Mouse (Mus musculus): Measurements from ENCODE around the gene H2-Ob. TPM values are rescaled to one million over a fixed set of nuclear protein-coding genes. Genes with fewer than 3 reads are reported as not detected.

The H2-Ob gene
- 0.40 and 0.88 TPM in 2 replicates for polyA plus RNA-seq (2012; rRNA removed)

DNA sequence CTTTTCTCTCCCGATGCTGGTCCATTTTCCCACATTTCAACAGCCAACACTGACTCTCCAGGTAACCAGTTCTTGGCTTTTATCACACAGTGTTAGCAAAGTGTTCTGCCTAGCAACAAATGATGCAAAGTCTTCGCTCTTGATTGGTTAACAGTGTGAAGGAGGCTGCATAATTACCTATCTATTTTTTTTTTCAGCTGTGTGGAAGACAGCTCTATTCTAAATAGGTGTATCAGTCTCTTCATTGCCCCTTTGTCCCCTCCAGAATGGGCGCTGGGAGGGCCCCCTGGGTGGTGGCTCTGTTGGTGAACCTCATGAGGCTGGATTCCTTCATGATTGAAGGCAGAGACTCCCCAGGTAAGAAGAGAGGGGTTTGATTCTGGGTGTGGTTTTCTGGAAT, at the start of gene H2-Ob:
Gene H2-Ob, plus strand, starts transcription at position 198 of the 400 bp plus-strand sequence.

GRCm38 (mm10) chr17:34196941-34197894, 41.5 kb upstream of the H2-Ob start, which contains the start of gene Psmb8:
TSS of gene Psmb8 (plus strand) at chr17:34197721.

DNA sequence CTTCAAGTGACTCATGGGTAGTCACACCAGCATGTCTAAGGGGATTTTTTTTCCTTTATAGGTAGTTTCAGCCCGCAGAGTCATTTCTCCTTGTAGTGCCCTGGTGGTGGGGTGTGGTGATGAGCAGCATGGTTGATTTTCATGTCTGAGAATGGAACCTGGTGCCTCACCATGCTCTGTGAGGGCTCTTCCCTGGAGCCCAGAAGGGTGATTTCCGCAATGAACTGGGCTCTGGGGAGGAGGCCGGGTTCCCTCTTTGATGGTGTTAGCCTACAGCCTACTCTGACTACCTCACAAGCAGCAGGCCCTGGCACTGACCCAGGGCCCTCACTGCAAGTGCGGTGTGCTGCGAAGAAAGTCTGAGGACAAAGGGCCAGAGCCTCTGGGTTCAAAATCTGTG, 35.3 kb upstream of the H2-Ob start, which contains the start of gene Tap2:
Gene Tap2, plus strand, starts transcription at position 84 of the 400 bp plus-strand sequence.

DNA sequence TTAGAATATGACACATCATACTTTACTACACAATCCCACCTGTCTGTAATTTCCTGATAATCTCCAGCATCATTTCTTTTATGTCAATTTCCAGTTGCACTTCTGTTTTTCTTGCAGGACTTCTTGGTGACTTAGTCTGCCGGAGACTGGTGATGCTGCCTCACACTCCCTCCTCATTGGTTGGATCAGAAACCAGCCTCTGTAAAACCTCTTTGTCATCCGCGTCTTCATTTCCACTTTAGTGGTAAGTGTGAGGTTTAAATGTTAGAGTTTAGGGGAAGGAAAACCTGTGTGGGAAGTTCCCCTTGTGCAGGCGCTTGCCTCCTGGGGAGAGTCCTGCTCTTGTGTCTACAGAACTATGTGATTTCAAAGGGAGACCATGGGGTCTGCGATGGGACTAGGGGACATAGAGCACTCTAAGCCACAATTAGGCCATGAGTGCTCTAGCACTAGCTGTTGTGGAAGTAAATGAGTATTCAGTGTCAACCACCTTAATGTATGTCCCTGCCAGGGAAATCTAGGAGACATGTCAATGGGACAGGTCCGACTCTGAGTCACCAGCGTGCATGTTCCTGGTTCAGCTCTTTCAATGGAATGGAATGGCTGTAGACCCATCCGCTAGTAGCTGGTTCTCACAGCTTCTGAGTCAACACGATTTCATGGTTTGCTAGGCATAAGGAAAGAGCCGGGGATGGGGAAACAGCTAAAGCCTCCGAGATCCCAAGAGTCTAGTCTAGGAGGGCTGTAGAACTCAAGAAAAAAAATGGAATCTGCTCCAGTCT, 19.1 kb downstream of the H2-Ob start, which contains the start of gene H2-Ab1:
Gene H2-Ab1, plus strand, starts transcription at position 96 of the 782 bp plus-strand sequence.

DNA sequence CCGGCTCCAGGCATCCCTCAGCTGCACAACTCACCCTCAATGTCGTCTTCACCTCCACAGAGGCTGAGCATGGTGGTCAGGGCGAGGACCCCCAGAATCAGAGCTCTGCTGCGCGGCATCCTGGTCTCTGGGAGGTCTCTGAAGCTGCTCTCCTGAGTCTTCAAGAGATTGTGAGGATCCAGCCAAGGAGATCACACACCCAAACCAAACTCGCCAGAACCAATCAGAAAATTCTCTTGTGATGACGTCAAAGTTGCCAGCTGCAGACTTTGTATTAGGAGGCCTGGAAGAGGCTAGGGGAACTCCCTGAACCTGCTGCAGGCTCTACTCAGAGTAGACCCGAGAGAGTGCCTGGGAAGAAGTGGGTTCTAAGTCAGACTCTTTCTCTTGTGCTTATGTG, 48.9 kb downstream of the H2-Ob start, which contains the start of gene H2-Aa:
Gene H2-Aa, minus strand, starts transcription at position 176 of the 400 bp plus-strand sequence.

Other genes starting within 250 kb of the H2-Ob start
- gene H2-K1, start 238.6 kb upstream of the H2-Ob start, polyA plus RNA-seq (2012; rRNA removed), result 1,329 and 1,533 TPM in 2 replicates
- 16.2 and 20.2 TPM in 2 replicates for gene Ring1, start 214.2 kb upstream of the H2-Ob start, polyA plus RNA-seq (2012; rRNA removed)
- 42.2 and 91.2 TPM in 2 replicates for gene H2-Ke6, start 210.8 kb upstream of the H2-Ob start, polyA plus RNA-seq (2012; rRNA removed)
- gene Slc39a7, start 207.2 kb upstream of the H2-Ob start, polyA plus RNA-seq (2012; rRNA removed), result 101 and 145 TPM in 2 replicates
- gene Rxrb, start 207.1 kb upstream of the H2-Ob start, polyA plus RNA-seq (2012; rRNA removed), result 41.3 and 55.6 TPM in 2 replicates
- 1.1 and 2.3 TPM in 2 replicates for gene Col11a2, start 199.5 kb upstream of the H2-Ob start, polyA plus RNA-seq (2012; rRNA removed)
- 0.70 and 4.2 TPM in 2 replicates for gene H2-Oa, start 146.6 kb upstream of the H2-Ob start, polyA plus RNA-seq (2012; rRNA removed)
- 11.1 and 18.4 TPM in 2 replicates for gene H2-DMa, start 119.4 kb upstream of the H2-Ob start, polyA plus RNA-seq (2012; rRNA removed)
- gene Brd2, start 116.3 kb upstream of the H2-Ob start, polyA plus RNA-seq (2012; rRNA removed), result 49.0 and 51.3 TPM in 2 replicates
- 1.7 and 3.5 TPM in 2 replicates for gene H2-DMb2, start 95.6 kb upstream of the H2-Ob start, polyA plus RNA-seq (2012; rRNA removed)
- gene H2-DMb1, start 85.8 kb upstream of the H2-Ob start, polyA plus RNA-seq (2012; rRNA removed), result 15.8 and 34.6 TPM in 2 replicates
- gene Tap1, start 51.4 kb upstream of the H2-Ob start, polyA plus RNA-seq (2012; rRNA removed), result 9.8 and 12.1 TPM in 2 replicates
- gene Psmb9, start 51.1 kb upstream of the H2-Ob start, polyA plus RNA-seq (2012; rRNA removed), result 13.9 and 19.6 TPM in 2 replicates
- gene Psmb8, start 41.2 kb upstream of the H2-Ob start, polyA plus RNA-seq (2012; rRNA removed), result 12.2 and 14.1 TPM in 2 replicates
- gene Tap2, start 35.4 kb upstream of the H2-Ob start, polyA plus RNA-seq (2012; rRNA removed), result 13.4 and 13.7 TPM in 2 replicates
- gene H2-Ab1, start 18.8 kb downstream of the H2-Ob start, polyA plus RNA-seq (2012; rRNA removed), result 153 and 391 TPM in 2 replicates
- gene H2-Aa, start 48.9 kb downstream of the H2-Ob start, polyA plus RNA-seq (2012; rRNA removed), result 56.6 and 93.6 TPM in 2 replicates
- gene H2-Eb1, start 67.0 kb downstream of the H2-Ob start, polyA plus RNA-seq (2012; rRNA removed), result 28.3 and 43.9 TPM in 2 replicates
- not detected in 2 replicates for gene H2-Eb2, start 86.8 kb downstream of the H2-Ob start, polyA plus RNA-seq (2012; rRNA removed)
- 0.03 and 0.19 TPM in 2 replicates for gene Btnl2, start 115.9 kb downstream of the H2-Ob start, polyA plus RNA-seq (2012; rRNA removed)
- 0.12 TPM in 1 of 2 replicates, not detected in the other for gene Btnl1, start 138.2 kb downstream of the H2-Ob start, polyA plus RNA-seq (2012; rRNA removed)
- 0.17 TPM in 1 of 2 replicates, not detected in the other for gene BC051142, start 159.9 kb downstream of the H2-Ob start, polyA plus RNA-seq (2012; rRNA removed)
- 1.1 and 1.3 TPM in 2 replicates for gene Btnl4, start 238.4 kb downstream of the H2-Ob start, polyA plus RNA-seq (2012; rRNA removed)